Mouse (Mus musculus): ENCODE measurements around the gene Krba1. TPM values are rescaled to one million over a fixed set of nuclear protein-coding genes. Genes with fewer than 3 reads are reported as not detected.

Gene Krba1
- not detected in 2 replicates for polyA plus RNA-seq (2012)

GRCm38 (mm10) chr6:48395105-48396007, at the start of gene Krba1:
Gene Krba1 (plus strand): TSS chr6:48395586.
- no peak for TF ChIP-seq GATA1 (IDR thresholded peaks at IDR 0.05; ENCODE audit: low read length)

DNA sequence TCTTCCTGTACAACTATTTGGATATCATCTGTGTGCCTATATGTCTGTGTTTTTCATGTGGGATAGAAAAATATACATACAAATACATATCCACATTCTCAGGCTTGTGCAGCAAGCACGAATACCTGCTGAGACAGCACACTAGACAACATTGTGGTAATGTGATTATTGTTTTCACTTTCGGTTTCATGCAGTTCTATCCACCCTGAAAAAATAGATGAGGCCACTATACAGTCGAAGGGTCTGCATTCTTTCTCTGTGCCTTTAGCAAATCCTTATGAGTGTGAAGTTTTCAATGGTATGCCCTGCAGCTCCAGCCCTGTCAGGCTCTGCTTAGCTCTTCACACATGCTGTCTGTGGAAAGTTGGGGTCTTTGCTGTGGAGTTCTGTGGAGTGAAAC, 36.5 kb upstream of the Krba1 start:
- TF ChIP-seq GATA1 (IDR thresholded peaks at IDR 0.05; ENCODE audit: low read length) = no peak

DNA sequence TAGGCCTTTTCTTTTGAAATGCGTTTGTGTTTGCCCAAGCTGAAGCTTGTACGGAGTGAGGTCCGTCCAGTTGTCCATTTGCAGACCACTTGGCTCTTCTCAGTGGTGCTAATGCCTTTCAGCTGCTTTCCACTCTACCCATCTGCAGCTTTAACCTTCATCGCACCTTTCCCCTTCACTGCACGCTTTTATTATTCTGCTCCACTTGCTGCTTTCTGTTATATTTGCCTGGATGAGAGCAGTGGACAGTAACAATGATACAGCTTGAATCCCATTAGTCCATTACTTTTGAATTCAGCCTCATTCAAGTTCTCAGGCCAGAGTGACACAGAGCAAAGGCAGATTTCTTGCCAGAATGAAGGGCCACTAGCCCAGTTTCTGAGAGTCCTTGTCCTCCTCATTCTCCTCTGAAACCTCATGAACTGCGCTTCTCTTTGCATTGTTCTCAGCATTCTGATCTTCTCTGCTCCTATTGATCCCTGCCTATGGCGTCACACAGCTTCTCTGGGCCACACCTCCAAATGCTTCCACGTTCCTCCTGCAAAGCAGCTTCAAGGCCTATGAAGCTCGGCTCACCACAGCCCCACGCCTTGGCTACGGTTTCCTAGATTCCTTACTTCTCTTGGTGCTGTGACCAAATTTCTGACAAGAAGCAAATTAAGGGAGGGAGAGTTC, 28.9 kb upstream of the Krba1 start:
- no peak for TF ChIP-seq GATA1 (IDR thresholded peaks at IDR 0.05; ENCODE audit: low read length)

DNA sequence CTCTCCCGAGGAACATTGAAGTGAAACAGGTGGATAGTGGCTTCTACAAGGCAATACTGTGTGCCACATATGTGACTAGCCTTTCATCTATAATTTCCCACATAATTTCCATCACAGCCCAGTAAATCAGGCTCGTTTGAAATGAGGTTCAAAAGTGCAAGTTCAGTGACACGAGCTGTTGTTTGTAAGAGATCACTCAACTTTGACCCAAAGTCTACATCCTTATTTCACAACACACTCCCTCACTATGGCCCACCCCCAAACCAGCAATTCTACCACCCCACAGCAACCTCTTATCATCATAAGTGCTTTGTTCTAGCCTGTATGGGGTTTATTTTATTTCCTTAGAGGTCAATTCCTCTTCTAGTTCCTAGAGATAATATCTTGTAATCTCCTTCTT, 7.2 kb upstream of the Krba1 start:
- no peak for TF ChIP-seq GATA1 (IDR thresholded peaks at IDR 0.05; ENCODE audit: low read length)

DNA sequence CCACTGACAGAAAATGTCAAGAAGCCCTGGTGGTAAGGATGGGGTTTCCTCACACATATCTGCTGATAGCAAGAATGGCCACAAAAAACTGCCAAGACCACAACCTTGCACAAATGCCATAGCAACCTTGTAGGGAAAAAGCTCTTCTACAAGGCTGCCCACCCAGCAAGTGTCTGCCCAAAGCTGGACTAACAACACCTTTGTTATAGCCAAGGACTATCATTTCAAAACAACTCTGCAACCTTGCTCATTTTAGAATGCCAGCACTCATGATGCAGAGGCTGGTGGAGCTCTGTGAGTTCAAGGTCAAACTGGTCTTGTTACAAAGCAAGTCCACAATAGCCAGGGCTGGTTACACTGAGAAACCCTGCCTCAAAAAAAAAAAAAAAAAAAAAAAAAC, 1.6 kb upstream of the Krba1 start:
- TF ChIP-seq GATA1 (IDR thresholded peaks at IDR 0.05; ENCODE audit: low read length) = no peak

DNA sequence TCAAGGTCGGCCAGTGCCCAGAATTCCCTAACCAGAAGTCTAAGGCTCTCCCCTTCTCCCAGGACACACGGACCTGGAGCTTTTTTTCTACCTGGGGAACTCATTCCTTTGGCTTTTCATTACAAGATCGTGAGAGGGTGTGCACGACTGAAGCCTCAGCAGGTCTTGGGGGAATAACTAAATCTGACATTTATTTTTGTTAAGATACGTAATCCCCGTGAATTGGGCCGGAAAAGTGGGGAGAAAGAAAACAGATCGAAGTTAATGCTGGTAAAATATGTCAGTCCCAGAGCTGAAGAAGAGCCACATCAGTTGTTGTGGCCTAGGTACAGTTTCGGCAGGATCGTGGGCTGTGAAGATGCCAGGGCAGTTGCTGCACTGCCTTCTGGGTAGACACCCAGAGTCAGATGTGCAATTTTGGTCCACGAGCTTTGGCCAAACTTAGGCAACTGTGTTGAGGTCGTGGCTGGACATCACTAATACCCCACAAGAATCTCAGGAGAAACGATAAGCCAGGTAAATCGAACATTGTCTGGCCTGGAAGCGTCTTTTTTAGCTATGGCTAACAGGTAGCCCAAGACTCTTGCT, 716 bp downstream of the Krba1 start:
- no peak for TF ChIP-seq GATA1 (IDR thresholded peaks at IDR 0.05; ENCODE audit: low read length)

DNA sequence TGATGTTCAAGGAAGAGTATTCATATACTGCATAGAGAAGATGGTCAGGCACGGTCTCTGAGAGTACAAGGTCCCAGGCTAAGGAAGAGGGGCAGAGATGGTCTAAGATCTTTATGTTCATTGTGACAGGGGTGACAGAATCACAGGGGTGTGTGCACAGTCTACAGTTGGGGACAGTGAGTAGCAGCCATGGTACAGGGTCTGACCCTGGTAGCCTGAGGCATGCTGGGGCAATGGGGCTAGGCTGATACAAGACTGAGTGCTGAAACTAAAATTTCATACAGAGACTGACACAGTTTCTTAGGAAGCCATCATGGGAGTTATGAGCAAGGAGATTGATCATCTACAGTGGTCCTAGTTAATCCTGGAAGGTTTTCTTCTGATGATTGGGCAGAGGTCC, 1.3 kb downstream of the Krba1 start:
- no peak for TF ChIP-seq GATA1 (IDR thresholded peaks at IDR 0.05; ENCODE audit: low read length)

GRCm38 (mm10) chr6:48397336-48397735, 1.9 kb downstream of the Krba1 start:
- TF ChIP-seq GATA1 (IDR thresholded peaks at IDR 0.05; ENCODE audit: low read length) = no peak

- no peak for TF ChIP-seq GATA1 (IDR thresholded peaks at IDR 0.05; ENCODE audit: low read length)
These were observed 4.5 kb downstream of the Krba1 start for GRCm38 (mm10) chr6:48399906-48400305.

- no peak for TF ChIP-seq GATA1 (IDR thresholded peaks at IDR 0.05; ENCODE audit: low read length)
These were observed 8.7 kb downstream of the Krba1 start for GRCm38 (mm10) chr6:48404071-48404470.

GRCm38 (mm10) chr6:48409726-48410343, 14.4 kb downstream of the Krba1 start:
- TF ChIP-seq GATA1 (IDR thresholded peaks at IDR 0.05; ENCODE audit: low read length) = no peak

- TF ChIP-seq GATA1 (IDR thresholded peaks at IDR 0.05; ENCODE audit: low read length) = no peak
These were observed 15.2 kb downstream of the Krba1 start for GRCm38 (mm10) chr6:48410551-48410950.

GRCm38 (mm10) chr6:48411193-48412092, 16.1 kb downstream of the Krba1 start:
- TF ChIP-seq GATA1 (IDR thresholded peaks at IDR 0.05; ENCODE audit: low read length) = no peak

DNA sequence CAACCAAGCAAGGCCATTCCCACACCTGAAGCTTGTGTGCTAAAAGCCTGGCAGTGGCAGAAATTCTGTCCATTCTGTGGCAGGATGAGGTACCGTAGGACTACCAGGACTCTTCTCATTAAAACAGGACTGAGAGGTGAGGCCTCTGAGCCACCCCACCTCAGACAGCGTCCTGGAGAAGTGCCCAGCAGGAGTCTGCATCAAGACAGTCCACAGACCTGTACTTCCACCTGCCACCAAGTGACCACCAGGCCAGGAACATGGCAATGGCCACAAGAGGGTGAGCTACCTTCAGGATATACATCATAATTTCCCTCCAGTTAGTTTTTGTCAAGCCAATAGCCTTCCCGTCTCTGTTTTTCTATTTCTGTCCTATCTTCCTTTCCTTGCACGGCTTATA, 16.8 kb downstream of the Krba1 start:
- TF ChIP-seq GATA1 (IDR thresholded peaks at IDR 0.05; ENCODE audit: low read length) = no peak

DNA sequence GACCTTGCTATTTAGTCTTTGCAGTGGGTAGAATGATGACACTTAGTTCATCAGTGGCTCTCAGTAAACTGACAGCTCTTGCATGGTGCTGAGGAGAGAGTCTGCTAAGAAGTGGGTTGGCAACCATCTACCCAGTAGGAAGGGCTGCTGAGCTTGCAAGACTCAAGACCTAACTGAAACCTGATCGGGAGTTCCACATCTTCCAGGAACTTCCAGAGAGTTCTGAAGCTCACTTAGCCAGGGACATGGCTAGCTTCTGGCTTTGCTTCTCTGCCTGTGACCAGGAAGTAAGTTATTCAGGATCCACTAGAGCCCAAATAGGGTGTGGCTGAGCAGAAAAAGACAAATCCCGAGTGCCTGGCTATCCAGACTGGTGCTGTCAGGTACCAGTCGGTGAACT, 17.3 kb downstream of the Krba1 start:
- no peak for TF ChIP-seq GATA1 (IDR thresholded peaks at IDR 0.05; ENCODE audit: low read length)
